Mouse (Mus musculus): ENCODE data around the gene Gsk3a. TPM values are rescaled to one million over a fixed set of nuclear protein-coding genes. Genes with fewer than 3 reads are reported as not detected.

Gsk3a gene
- polyA plus RNA-seq, 1 experiment from 2014 or later: 11.9 TPM

- WGBS: under 1% methylated on average over 15 of the region's 15 CpGs
- Histone ChIP-seq H3K27ac (no peak overlapping the region), H3K4me3 (peak overlapping the region; percentile 18; the same call in 1 of the 2 replicates), H3K9me3 (no peaks in the 10 kb centered on the region), H3K4me2 (replicated peaks) (peak overlapping the region; percentile 45), H3K27me3 (peaks cover 81% of the 10 kb centered on the region), H3K36me3 (no peaks in the 10 kb centered on the region), H3K9ac (no peak overlapping the region), H3K4me1 (peaks cover 31% of the 10 kb centered on the region)
- ATAC-seq (ENCODE audit: low FRiP score, low read depth): no peak
Observed at GRCm38 (mm10) chr7:25181331-25181790, 56.3 kb downstream of the Gsk3a start.

- Histone ChIP-seq H3K27ac (no peak overlapping the region), H3K4me3 (peak overlapping the region; percentile 58), H3K4me2 (replicated peaks) (peak overlapping the region; percentile 85; the same call in 1 of the 2 replicates), H3K4me1 (peaks cover 31% of the 10 kb centered on the region), H3K9me3 (no peaks in the 10 kb centered on the region), H3K9ac (no peak overlapping the region), H3K27me3 (peaks cover 90% of the 10 kb centered on the region), H3K36me3 (no peaks in the 10 kb centered on the region)
- WGBS: 7% methylated on average over 6 of the region's 6 CpGs
- ATAC-seq (ENCODE audit: low FRiP score, low read depth): no peak
Observed at GRCm38 (mm10) chr7:25180512-25180911, 57.1 kb downstream of the Gsk3a start.

- no peak within 1 kb of the TSS for H3K27ac ChIP-seq
- WGBS: 1% methylated on average over 38 of the region's 56 CpGs
- H3K4me2 ChIP-seq (replicated peaks): peak within 1 kb of the TSS; percentile 85
Observed at GRCm38 (mm10) chr7:25179606-25180161, 58.0 kb downstream of the Gsk3a start, which contains the start of gene Pou2f2. Pou2f2 (minus strand) TSS chr7:25179726.

GRCm38 (mm10) chr7:25178787-25179605 lies 58.7 kb downstream of the Gsk3a start:
- Histone ChIP-seq H3K4me2 (replicated peaks) (peak overlapping the region; percentile 85), H3K4me3 (peak overlapping the region; percentile 58), H3K27ac (no peak overlapping the region), H3K36me3 (no peaks in the 10 kb centered on the region), H3K4me1 (peaks cover 31% of the 10 kb centered on the region), H3K9me3 (no peaks in the 10 kb centered on the region), H3K9ac (peak overlapping the region; percentile 65), H3K27me3 (peaks cover 94% of the 10 kb centered on the region)
- WGBS: 1% methylated on average over 49 of the region's 56 CpGs
- ATAC-seq (ENCODE audit: low FRiP score, low read depth): peak; percentile 69; the same call in 1 of the 2 replicates

More at GRCm38 (mm10) chr7:25179606-25180161, 58.0 kb downstream of the Gsk3a start, which contains the start of gene Pou2f2:
- H3K36me3 ChIP-seq: no peaks in the 10 kb centered on the region
- ATAC-seq (ENCODE audit: low FRiP score, low read depth): peak; percentile 91
- H3K9ac ChIP-seq: peak within 1 kb of the TSS; percentile 65
- no peaks in the 10 kb centered on the region for H3K9me3 ChIP-seq
- peak within 1 kb of the TSS; percentile 58 for H3K4me3 ChIP-seq
- H3K4me1 ChIP-seq: peaks cover 31% of the 10 kb centered on the region
- peaks cover 96% of the 10 kb centered on the region for H3K27me3 ChIP-seq

GRCm38 (mm10) chr7:25178317-25178716 lies 59.3 kb downstream of the Gsk3a start:
- Histone ChIP-seq H3K4me2 (replicated peaks) (peak overlapping the region; percentile 85), H3K9me3 (no peaks in the 10 kb centered on the region), H3K4me1 (peaks cover 31% of the 10 kb centered on the region), H3K9ac (peak overlapping the region; percentile 65), H3K36me3 (no peaks in the 10 kb centered on the region), H3K27me3 (peaks cover 87% of the 10 kb centered on the region), H3K4me3 (peak overlapping the region; percentile 58), H3K27ac (no peak overlapping the region)
- 1% methylated on average over 17 of the region's 17 CpGs for WGBS
- ATAC-seq (ENCODE audit: low FRiP score, low read depth): no peak

Small RNA genes within 50 kb of the gene (microRNA-seq; reads per million reads assigned to microRNA genes)
- not detected for gene Mir7048

Other genes with a start within 250 kb of the Gsk3a start
- 0.59 and 1.3 TPM in 2 replicates for gene Atp1a3, start 231.9 kb downstream of the Gsk3a start, polyA plus RNA-seq (2015; fragmentation: Nextera tagmentation; extraction: Ambion mirVana)
- 8.5 and 10.2 TPM in 2 replicates for gene Grik5, start 165.5 kb downstream of the Gsk3a start, polyA plus RNA-seq (2015; fragmentation: Nextera tagmentation; extraction: Ambion mirVana)
- 36.3 and 37.8 TPM in 2 replicates for gene Zfp574, start 165.3 kb downstream of the Gsk3a start, polyA plus RNA-seq (2015; fragmentation: Nextera tagmentation; extraction: Ambion mirVana)
- gene Pou2f2, start 58.1 kb downstream of the Gsk3a start, polyA plus RNA-seq (2015; fragmentation: Nextera tagmentation; extraction: Ambion mirVana): 2.0 and 2.2 TPM in 2 replicates
- 10.2 and 10.5 TPM in 2 replicates for gene Dedd2, start 17.2 kb downstream of the Gsk3a start, polyA plus RNA-seq (2015; fragmentation: Nextera tagmentation; extraction: Ambion mirVana)
- 2.3 and 2.8 TPM in 2 replicates for gene Zfp526, start 16.4 kb downstream of the Gsk3a start, polyA plus RNA-seq (2015; fragmentation: Nextera tagmentation; extraction: Ambion mirVana)
- gene Erf, start 12.9 kb upstream of the Gsk3a start, polyA plus RNA-seq (2015; fragmentation: Nextera tagmentation; extraction: Ambion mirVana): 25.6 and 26.6 TPM in 2 replicates
- 40.9 and 43.6 TPM in 2 replicates for gene Cic, start 29.9 kb upstream of the Gsk3a start, polyA plus RNA-seq (2015; fragmentation: Nextera tagmentation; extraction: Ambion mirVana)
- 281 and 307 TPM in 2 replicates for gene Pafah1b3, start 60.1 kb upstream of the Gsk3a start, polyA plus RNA-seq (2015; fragmentation: Nextera tagmentation; extraction: Ambion mirVana)
- 0.91 and 1.1 TPM in 2 replicates for gene Prr19, start 63.6 kb upstream of the Gsk3a start, polyA plus RNA-seq (2015; fragmentation: Nextera tagmentation; extraction: Ambion mirVana)
- gene Tmem145, start 68.3 kb upstream of the Gsk3a start, polyA plus RNA-seq (2015; fragmentation: Nextera tagmentation; extraction: Ambion mirVana): 1.5 and 1.9 TPM in 2 replicates
- gene Megf8, start 79.3 kb upstream of the Gsk3a start, polyA plus RNA-seq (2015; fragmentation: Nextera tagmentation; extraction: Ambion mirVana): 18.1 and 19.5 TPM in 2 replicates
- gene Cnfn, start 131.9 kb upstream of the Gsk3a start, polyA plus RNA-seq (2015; fragmentation: Nextera tagmentation; extraction: Ambion mirVana): 0.92 TPM in 1 of 2 replicates, not detected in the other
- 11.5 and 11.8 TPM in 2 replicates for gene Lipe, start 160.9 kb upstream of the Gsk3a start, polyA plus RNA-seq (2015; fragmentation: Nextera tagmentation; extraction: Ambion mirVana)
- gene Cxcl17, start 175.0 kb upstream of the Gsk3a start, polyA plus RNA-seq (2015; fragmentation: Nextera tagmentation; extraction: Ambion mirVana): 0.61 and 0.73 TPM in 2 replicates
- 0.54 and 0.74 TPM in 2 replicates for gene Ceacam1, start 239.8 kb upstream of the Gsk3a start, polyA plus RNA-seq (2015; fragmentation: Nextera tagmentation; extraction: Ambion mirVana)

All from limb, embryonic 13.5 days (tissue).